Mouse (Mus musculus) hindbrain, embryonic 11.5 days (tissue): Measurements from ENCODE around the gene Lrp11. TPM values are rescaled to one million over a fixed set of nuclear protein-coding genes. Genes with fewer than 3 reads are reported as not detected.
"Not testable (repeated sequence)": the region's sequence is repeated elsewhere in the genome, so short reads cannot be mapped to it uniquely, and the experiment has no call there.

Experiments used
- ATAC-seq: fragments of 200-750 bp; cut with Nextera tagmentation; 2 replicates; pipeline ENCODE4 v1.8.0; 2017; ENCODE audit warnings: mild to moderate bottlenecking, moderate TSS enrichment, moderate library complexity; ENCODE audit not compliant: low FRiP score
- DNase-seq: peaks from one replicate; pipeline ENCODE4 v3.0.0-alpha.2; 2015; ENCODE audit warnings: low spot score
- H3K27ac ChIP-seq: fragments of 300-500 bp; sonication (generic); 2 replicates; pipeline ENCODE4 v1.5.1; 2014; ENCODE audit warnings: mild to moderate bottlenecking, low read depth, low read length
- H3K27me3 ChIP-seq: fragments of 300-500 bp; sonication (generic); 2 replicates; pipeline ENCODE4 v1.6.1; 2014; ENCODE audit warnings: mild to moderate bottlenecking, low read length, moderate library complexity, mixed read lengths; ENCODE audit not compliant: control insufficient read depth, insufficient read depth
- H3K36me3 ChIP-seq: fragments of 300-500 bp; sonication (generic); 2 replicates; pipeline ENCODE4 v1.6.1; 2014; ENCODE audit warnings: mild to moderate bottlenecking, low read length, moderate library complexity, mixed read lengths; ENCODE audit not compliant: control insufficient read depth, insufficient read depth
- H3K4me1 ChIP-seq: fragments of 300-500 bp; sonication (generic); replicated peaks from 2 replicates; pipeline ENCODE4 v1.6.1; 2014; ENCODE audit warnings: low read length, mixed read lengths; ENCODE audit not compliant: control insufficient read depth, insufficient read depth
- H3K4me2 ChIP-seq: fragments of 300-500 bp; sonication (generic); replicated peaks from 2 replicates; pipeline ENCODE4 v1.6.1; 2014; ENCODE audit warnings: mild to moderate bottlenecking, low read depth, low read length
- H3K4me3 ChIP-seq: fragments of 300-500 bp; sonication (generic); 2 replicates; pipeline ENCODE4 v1.5.1; 2014; ENCODE audit warnings: low read depth, low read length
- H3K9ac ChIP-seq: fragments of 300-500 bp; sonication (generic); 2 replicates; pipeline ENCODE4 v1.6.1; 2014; ENCODE audit warnings: low read depth, low read length
- H3K9me3 ChIP-seq: fragments of 300-500 bp; sonication (generic); 2 replicates; pipeline ENCODE4 v1.6.1; 2016; ENCODE audit warnings: low read length; ENCODE audit not compliant: control insufficient read depth
- WGBS: fragments of 180-500 bp; shearing (Covaris S2); extraction: QIAGEN DNeasy Blood & Tissue Kit; methylation state at CpG from one replicate; pipeline ENCODE4 v1.1.7; 2014; 5-methylcytosine and 5-hydroxymethylcytosine counted together
- polyA plus RNA-seq: library from polyadenylated mRNA; unstranded; fragments of >200 nt; fragmentation: Nextera tagmentation; extraction: Ambion mirVana; gene quantifications from 2 replicates; pipeline ENCODE4 v1.2.1, GENCODE M21; 2014

Gene Lrp11
- polyA plus RNA-seq, 1 experiment from 2014 or later: 9.3 TPM

DNA sequence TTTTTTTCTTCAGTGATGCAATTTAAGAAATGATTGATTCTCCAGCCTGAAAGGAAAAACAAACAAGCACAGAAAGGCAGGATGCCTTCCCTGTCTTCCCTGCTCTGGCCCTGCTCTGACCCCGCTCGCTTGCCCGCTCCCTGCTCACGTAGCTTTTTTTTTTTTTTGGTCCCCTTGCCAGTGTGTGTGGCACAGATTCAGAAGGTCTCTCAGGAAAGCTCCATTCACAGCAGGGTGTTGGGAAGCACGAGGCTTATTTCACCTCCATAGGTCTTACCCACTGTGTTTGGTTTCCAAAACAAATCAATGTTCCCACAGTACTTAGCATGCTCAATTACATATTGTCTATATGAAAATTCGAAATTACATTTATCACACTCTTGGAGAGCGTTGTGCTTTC is 5.2 kb downstream of the Lrp11 start:
- H3K4me1 ChIP-seq: peaks cover 7% of the 10 kb centered on the region; the same call in 1 of the 2 replicates

DNA sequence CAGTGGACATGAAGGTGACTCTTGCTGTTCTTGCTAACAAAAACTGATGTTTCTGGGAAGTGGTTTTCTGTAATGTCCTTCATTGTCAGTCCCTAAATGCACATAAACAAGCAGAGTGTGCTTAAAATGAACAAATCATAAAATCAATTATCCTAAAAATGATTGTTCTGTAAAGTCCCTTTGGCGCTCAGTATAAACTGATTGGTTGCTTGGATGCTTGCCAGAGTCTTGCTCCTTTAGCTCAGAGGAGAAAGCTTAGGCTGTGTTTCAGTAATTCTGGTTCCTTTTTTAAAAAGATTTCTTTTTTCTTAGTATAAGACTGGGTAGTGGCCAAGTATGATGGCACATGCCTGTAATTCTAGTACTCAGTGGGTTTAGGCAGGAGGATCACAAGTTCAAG is 6.7 kb downstream of the Lrp11 start:
- Histone ChIP-seq H3K27ac (no peak overlapping the region), H3K4me3 (no peak overlapping the region), H3K4me1 (peaks cover 3% of the 10 kb centered on the region; the same call in 1 of the 2 replicates), H3K27me3 (0 out of 2 replicates have a peak, but pooled peaks cover 4% of the 10 kb centered on the region), H3K4me2 (no peak overlapping the region), H3K36me3 (no peaks in the 10 kb centered on the region), H3K9ac (no peak overlapping the region), H3K9me3 (no peaks in the 10 kb centered on the region)
- WGBS: 89% methylated on average over 1 of the region's 1 CpGs
- ATAC-seq: no peak
- no peak for DNase-seq

More for the DNA sequence above, 5.2 kb downstream of the Lrp11 start:
- H3K4me2 ChIP-seq: no peak overlapping the region
- 45% methylated on average over 7 of the region's 7 CpGs for WGBS
- H3K4me3 ChIP-seq: no peak overlapping the region
- no peak overlapping the region for H3K27ac ChIP-seq
- H3K27me3 ChIP-seq: 0 out of 2 replicates have a peak, but pooled peaks cover 4% of the 10 kb centered on the region
- no peaks in the 10 kb centered on the region for H3K9me3 ChIP-seq
- no peak for DNase-seq
- H3K9ac ChIP-seq: no peak overlapping the region
- H3K36me3 ChIP-seq: no peaks in the 10 kb centered on the region
- ATAC-seq: no peak

DNA sequence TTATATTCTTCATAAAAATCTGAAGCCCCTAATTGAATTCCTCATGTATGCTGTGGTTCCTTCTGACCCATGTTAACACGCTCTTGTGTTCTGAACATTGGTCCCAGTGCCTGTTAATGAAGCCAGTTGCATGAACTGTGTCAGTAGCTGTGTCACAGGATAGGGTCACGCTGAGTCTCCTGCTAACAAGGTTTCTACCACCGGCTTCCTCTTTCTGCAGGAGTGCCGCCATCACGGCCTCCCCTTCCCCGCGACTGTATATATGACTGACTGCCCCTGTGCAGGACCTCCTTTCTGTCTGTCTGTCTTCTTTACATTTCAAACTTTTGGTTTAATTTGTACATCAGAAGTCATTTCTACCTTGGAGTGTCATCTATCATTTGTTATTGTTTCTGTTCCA is 8.6 kb downstream of the Lrp11 start:
- no peaks in the 10 kb centered on the region for H3K36me3 ChIP-seq
- no peak for DNase-seq
- no peaks in the 10 kb centered on the region for H3K27me3 ChIP-seq
- H3K9ac ChIP-seq: no peak overlapping the region
- H3K4me3 ChIP-seq: no peak overlapping the region
- no peak for ATAC-seq
- H3K4me1 ChIP-seq: no peaks in the 10 kb centered on the region
- no peak overlapping the region for H3K4me2 ChIP-seq
- H3K9me3 ChIP-seq: no peaks in the 10 kb centered on the region
- 86% methylated on average over 7 of the region's 7 CpGs for WGBS
- H3K27ac ChIP-seq: no peak overlapping the region

DNA sequence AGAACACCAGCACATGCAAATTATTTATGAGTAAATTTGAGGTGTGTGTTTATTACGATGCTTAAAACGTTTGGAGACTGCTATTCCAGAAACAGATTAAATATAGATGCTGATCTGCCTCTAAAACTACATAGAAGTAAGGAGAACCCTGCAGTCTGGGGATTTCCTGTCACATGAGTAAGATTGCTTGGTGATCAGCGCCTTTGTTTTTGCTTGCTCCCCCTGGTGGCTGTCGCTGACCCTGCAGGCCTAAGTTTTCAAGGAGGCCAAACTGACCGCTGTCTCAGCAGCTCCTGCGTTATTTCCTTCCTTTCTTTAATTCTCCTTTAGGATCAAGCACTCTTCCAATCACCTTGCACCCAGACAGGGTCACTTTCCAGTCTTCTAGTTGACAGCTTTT is 11.0 kb downstream of the Lrp11 start:
- Histone ChIP-seq H3K36me3 (no peaks in the 10 kb centered on the region), H3K4me1 (no peaks in the 10 kb centered on the region), H3K9ac (no peak overlapping the region), H3K4me2 (no peak overlapping the region), H3K9me3 (no peaks in the 10 kb centered on the region), H3K27me3 (no peaks in the 10 kb centered on the region), H3K4me3 (no peak overlapping the region), H3K27ac (no peak overlapping the region)
- ATAC-seq: peak; percentile 61; the same call in 1 of the 2 replicates
- peak; percentile 85 for DNase-seq
- 12% methylated on average over 6 of the region's 6 CpGs for WGBS

DNA sequence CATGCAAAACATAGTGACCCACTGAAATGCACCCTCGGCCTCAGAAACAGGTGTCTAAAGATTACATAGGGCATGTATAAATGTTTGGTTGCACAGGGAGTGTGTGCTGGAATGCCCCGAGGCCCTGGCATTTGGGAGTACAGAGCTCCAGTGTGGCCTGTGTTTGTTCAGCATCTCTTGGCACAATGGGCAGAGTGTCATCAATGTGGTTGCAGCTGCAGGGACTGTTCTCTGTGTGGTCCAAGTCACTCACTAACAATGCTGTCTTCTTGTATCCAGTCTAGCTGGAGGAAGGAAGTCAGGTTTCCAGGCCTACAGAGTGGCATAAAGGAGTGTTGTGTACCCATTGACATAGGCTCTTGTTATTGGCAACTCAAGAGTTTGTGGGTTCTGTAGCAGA is 15.6 kb downstream of the Lrp11 start:
- whole genome bisulfite sequencing: 72% methylated on average over 2 of the region's 2 CpGs
- ATAC-seq: no peak

DNA sequence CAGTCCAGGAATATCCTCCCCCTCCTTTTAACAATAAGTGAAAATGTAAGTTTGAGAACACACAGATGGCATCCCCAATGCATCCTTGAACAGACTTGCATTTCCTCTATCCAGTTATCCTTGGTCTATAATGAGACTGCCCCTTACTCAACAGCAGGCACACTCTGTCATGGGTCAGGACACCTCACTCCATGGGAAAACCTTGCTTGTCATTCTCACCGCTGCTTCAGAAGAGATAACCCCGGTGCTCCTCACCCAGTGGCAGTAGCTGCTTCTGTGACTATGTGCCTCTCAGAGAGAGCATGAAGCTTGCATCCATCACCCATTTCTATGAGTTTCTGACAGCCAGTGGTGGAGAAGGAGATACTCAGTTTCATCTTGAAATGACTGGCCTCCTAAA is 16.8 kb downstream of the Lrp11 start:
- H3K27me3 ChIP-seq: no peaks in the 10 kb centered on the region
- WGBS: 94% methylated on average over 2 of the region's 2 CpGs
- no peaks in the 10 kb centered on the region for H3K9me3 ChIP-seq
- DNase-seq (no peak), ATAC-seq (no peak)
- no peak overlapping the region for H3K4me3 ChIP-seq
- no peak overlapping the region for H3K9ac ChIP-seq
- no peaks in the 10 kb centered on the region for H3K36me3 ChIP-seq
- no peak overlapping the region for H3K4me2 ChIP-seq
- H3K27ac ChIP-seq: no peak overlapping the region
- no peaks in the 10 kb centered on the region for H3K4me1 ChIP-seq

More for the DNA sequence above, 15.6 kb downstream of the Lrp11 start:
- Histone ChIP-seq H3K9ac (no peak overlapping the region), H3K4me3 (no peak overlapping the region), H3K27ac (no peak overlapping the region), H3K9me3 (no peaks in the 10 kb centered on the region), H3K27me3 (no peaks in the 10 kb centered on the region), H3K4me2 (no peak overlapping the region), H3K36me3 (no peaks in the 10 kb centered on the region), H3K4me1 (no peaks in the 10 kb centered on the region)
- DNase-seq: no peak

DNA sequence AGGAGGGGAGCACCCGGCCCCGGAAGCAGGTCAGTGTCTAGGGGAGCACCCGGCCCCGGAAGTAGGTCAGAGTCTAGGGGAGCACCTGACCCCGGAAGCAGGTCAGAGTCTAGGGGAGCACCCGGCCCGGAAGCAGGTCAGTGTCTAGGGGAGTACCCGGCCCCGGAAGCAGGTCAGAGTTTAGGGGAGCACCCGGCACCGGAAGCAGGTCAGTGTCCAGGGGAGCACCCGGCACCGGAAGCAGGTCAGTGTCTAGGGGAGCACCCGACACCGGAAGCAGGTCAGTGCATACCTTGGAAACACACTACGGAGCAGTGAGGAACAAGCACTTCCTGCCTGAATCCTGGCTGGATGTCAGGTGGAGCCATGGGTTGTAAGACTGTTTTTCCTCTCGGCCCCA is 19.0 kb downstream of the Lrp11 start:
- H3K9ac ChIP-seq: no peak overlapping the region
- WGBS: 95% methylated on average over 17 of the region's 17 CpGs
- DNase-seq: no peak

DNA sequence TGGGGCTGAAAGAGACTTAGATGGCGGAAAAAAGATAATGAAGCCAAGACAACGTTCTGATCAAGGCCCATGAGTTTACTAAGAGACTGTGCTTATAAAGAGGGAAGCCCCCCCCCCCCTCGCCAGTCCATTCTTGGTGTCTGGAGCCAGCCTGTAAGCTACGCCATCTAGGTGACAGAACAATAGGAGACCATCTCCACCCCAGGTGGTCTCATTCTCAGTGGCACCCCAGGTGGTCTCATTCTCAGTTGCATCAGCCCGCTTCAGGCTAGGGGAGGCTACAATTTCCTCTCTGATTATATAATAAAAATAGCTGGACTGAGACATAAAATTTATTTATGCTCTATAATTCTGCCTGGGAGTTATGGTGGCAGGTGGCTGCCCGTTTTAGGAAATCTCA is 22.0 kb downstream of the Lrp11 start:
- Histone ChIP-seq H3K27me3 (no peaks in the 10 kb centered on the region), H3K9me3 (peaks cover 3% of the 10 kb centered on the region; the same call in 1 of the 2 replicates), H3K4me1 (no peaks in the 10 kb centered on the region), H3K9ac (no peak overlapping the region), H3K36me3 (no peaks in the 10 kb centered on the region), H3K27ac (no peak overlapping the region), H3K4me3 (no peak overlapping the region), H3K4me2 (no peak overlapping the region)
- 67% methylated on average over 6 of the region's 6 CpGs for WGBS
- ATAC-seq (no peak), DNase-seq (no peak)

More for the DNA sequence above, 19.0 kb downstream of the Lrp11 start:
- H3K36me3 ChIP-seq: no peaks in the 10 kb centered on the region
- no peaks in the 10 kb centered on the region for H3K27me3 ChIP-seq
- H3K27ac ChIP-seq: no peak overlapping the region
- H3K4me2 ChIP-seq: no peak overlapping the region
- no peak for ATAC-seq
- no peaks in the 10 kb centered on the region for H3K9me3 ChIP-seq
- no peaks in the 10 kb centered on the region for H3K4me1 ChIP-seq
- H3K4me3 ChIP-seq: no peak overlapping the region

DNA sequence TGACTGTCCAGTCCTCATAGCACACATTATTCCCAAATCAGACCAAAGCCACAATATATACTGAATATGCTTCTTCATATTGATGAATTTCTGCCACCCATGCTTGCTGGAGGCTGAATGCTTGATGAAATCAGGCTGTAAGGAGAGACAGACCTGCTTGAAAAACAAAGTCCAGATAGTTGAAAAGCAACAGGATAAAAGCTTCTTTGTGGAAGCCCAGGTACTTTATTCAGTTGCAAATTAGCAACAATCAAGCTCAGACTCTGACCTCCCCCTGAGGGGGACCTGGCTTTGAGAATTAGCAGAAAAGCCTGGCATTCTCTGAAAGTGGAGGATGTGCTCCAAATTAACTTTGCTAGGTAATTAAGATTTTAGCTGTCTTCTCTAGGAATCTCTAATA is 22.6 kb downstream of the Lrp11 start:
- ATAC-seq, H3K9ac ChIP-seq, H3K27ac ChIP-seq, H3K4me2 ChIP-seq, H3K9me3 ChIP-seq, DNase-seq, H3K27me3 ChIP-seq, H3K4me1 ChIP-seq, H3K4me3 ChIP-seq, H3K36me3 ChIP-seq: not testable (repeated sequence)
